Mouse (Mus musculus) kidney, adult 8-10 months (tissue): ENCODE measurements around the gene Bhlha9.
A peak's percentile ranks its signal among the peaks of the same experiment; 100 is the strongest.

ENCODE experiments used
- DNase-seq, 2 experiments: peaks; one replicate each; pipeline ENCODE4 v3.0.0; 2022

Bhlha9 gene

GRCm38 (mm10) chr11:76671871-76672475, at the start of gene Bhlha9:
Bhlha9 (plus strand) TSS chr11:76672470.
- DNase-seq: no peak

DNA sequence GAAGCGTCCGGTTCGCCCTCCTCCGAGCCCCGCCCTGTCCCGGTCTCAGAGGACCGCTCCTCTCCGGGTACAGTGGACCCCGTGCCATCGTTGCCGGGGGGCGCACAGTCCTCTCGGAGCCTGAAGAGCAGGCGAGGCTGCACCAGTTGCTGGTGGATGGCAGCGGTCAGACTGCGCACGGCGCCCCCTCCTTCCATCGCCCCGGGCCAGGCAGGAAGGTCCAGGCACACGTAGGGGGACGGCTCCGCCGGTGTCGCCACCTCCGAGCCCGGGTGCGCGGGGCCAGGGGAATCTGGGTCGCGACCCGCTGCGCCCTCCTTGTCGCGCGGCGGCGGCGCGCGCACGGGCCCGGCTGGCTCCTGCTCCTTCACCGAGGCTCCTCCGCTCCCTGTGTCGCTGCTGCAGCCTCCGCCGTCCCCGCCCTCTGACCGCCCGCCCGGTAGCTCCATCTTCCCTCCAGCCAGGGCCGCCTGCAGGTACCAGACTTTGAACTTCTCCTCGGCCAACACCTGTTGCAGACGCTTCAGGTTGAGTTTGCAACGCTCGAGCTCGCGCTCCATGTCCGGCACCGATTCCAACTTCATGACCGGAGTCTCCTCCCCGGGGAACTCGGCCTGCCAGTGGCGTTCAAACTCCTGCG, 49.6 kb upstream of the Bhlha9 start:
- DNase-seq: peak; percentile 20 to 23

DNA sequence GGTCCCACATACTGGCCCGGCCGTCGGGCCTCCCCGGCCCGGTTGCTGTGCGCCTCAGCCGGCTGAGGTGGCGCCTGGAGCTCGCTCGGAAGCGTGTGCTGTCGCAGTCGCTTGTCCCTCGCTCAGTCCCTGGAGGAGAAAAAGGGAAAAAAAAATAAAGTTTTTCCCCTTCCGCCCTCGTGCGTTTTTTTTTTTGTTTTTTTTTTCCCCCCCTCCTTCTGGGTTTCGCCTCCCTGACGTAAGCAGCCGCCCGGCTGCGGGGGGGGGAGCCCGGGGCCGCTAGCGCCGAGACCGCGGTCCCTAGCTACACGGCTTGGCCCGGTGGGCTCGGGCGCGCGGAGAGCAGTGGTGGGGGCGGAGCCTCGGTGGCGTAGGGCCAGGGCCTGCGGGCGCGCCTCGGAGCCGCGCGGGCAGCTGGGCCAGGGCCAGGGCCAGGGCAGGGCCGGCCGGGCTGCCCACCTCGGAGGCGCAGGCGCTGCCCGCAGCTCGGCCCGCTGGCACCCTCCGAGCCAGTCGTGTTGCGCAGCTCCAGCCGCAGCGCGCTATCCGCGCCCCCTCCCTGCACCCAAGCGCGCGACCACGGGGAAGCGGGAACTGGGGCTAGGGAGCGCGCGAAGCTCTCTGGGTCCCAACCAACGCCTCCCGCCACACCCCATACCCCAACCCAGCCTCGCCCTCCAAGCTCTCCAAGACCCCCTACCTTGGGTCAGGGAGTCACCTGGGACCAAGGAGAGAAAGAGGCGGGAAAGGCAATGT, 48.9 kb upstream of the Bhlha9 start:
- peak; percentile 46 to 47 for DNase-seq

- DNase-seq: no peak
Observed at GRCm38 (mm10) chr11:76624071-76624470, 48.2 kb upstream of the Bhlha9 start.

GRCm38 (mm10) chr11:76624881-76625280, 47.4 kb upstream of the Bhlha9 start:
- no peak for DNase-seq

- DNase-seq: no peak
Observed at GRCm38 (mm10) chr11:76628613-76629012, 43.7 kb upstream of the Bhlha9 start.

DNA sequence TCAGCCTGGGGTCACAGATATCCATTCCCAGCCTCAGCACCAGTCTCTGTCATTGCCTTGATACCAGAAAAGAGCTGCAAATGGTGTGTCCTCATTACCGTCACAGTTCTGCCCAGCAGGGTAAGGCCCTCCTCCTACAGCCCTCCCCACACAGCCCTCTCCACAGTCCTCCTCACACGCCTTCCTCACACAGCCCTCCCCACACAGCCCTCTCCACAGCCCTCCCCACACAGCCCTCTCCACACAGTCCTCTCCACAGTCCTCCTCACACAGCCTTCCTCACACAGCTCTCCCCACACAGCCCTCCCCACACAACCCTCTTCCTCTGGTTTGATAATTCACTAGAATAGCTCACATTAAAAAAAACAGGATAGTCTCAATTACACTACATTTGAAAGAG, 42.2 kb upstream of the Bhlha9 start:
- no peak for DNase-seq

DNA sequence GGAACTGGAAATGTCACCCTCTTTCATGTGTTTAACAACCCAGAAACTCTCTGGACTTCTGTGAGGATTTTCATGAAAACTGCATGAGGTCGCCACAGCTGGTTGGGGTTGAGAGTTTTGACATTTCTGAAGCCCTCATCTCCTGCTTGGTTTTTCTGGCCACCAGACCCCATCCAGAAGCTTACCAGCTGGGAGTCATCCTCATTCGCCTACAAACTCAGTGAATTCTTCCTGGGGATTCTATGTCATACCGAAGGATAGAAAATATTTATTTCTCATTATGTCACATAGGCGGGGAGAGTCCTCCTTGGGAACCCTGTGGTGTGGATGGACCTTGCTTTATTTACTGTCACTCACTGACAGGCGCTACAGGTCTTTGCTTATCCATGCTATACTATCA, 41.8 kb upstream of the Bhlha9 start:
- DNase-seq: no peak

DNA sequence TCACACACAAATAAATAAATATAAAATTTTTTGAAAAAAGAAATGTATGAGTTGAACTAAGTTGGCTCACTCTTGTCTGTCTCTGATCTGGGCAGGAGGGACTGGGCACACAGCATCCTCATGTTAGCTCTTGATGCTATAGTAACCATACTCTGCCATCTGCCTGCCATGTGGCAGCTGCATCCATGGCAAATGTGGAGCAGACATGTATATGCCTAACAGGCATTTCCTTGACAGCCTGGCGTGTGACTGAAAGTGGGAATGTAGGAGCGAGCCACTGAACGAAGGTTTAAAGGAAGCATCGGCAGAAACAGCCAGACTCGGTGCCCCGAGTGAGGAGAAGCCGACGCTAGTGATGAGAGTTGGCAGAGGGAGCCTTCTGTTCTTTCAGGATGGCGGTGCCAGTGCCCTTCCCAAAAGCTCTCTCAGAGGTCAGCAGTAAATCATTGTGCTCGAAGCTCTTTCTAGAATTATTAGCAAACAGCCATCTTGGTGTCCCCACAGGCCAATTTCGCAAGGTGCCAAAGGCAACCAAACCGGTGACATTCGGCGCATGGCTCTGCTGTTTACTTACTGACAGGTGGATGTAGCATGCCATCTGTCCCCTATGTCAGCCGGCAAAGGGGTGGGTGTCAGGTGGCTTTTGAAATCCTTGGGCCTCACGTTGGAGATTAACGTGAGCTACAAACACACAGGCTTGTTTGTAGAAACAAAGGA, 32.8 kb upstream of the Bhlha9 start:
- DNase-seq: no peak

GRCm38 (mm10) chr11:76640231-76640630, 32.0 kb upstream of the Bhlha9 start:
- DNase-seq: no peak

GRCm38 (mm10) chr11:76644257-76644656, 28.0 kb upstream of the Bhlha9 start:
- DNase-seq: no peak

DNA sequence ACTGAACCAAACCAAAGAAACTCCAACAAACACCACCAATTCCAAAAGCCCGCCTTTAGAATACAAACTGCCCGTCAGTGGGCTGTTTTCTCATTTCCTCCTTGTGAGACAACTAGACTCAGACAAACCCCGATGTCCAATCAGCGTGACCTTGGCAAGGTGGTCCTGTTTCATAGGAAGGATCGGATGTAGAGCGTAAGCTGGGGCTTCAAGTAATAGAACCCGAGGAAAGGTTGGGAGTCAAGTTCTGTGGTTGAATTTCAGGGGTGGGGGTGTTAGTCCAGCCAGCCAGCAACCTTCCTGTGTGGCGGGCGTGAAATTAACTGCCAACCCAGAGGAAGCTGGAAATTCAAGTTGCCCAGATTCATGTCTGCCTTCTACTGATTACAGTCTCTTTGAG, 27.2 kb upstream of the Bhlha9 start:
- no peak for DNase-seq

DNA sequence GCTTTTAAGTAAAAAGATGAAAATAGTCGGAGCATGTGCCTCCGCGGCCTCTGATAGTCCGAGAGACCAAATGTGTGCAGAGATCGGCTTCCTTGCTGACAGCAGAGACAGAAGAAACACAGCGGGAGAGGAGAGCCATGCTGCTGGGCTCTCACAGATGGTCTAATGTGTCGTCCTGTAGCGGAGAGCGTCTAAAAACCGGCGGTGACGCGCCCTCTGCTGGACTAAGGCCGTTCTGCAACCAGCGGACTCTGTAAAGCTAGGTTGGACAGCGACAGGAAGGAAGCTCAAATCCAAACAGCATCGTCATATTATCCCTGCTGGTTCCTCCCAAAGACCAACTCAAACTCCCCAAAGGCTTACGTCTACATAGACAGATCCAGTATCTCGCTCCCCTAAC, 26.3 kb upstream of the Bhlha9 start:
- peak; percentile 68 to 91 for DNase-seq

DNA sequence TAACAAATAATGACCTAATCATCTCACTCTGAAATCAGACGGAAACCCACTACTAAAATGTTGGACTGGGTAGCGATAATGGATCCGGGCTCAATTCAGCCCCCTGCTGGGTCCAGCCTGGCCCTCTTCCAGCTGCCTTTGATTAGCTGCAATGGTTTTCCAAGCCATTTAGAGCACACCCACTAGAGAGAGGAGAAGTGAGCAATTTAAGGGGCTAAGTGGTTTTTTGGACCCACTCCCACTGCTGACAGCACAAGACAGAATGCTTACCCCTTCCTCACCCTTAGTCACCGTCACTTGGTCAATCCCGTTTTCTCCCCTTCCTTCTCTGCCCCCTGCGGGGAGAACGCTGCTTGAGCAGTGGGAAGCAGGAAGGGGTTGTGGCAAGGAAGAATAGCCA, 25.2 kb upstream of the Bhlha9 start:
- DNase-seq: no peak

DNA sequence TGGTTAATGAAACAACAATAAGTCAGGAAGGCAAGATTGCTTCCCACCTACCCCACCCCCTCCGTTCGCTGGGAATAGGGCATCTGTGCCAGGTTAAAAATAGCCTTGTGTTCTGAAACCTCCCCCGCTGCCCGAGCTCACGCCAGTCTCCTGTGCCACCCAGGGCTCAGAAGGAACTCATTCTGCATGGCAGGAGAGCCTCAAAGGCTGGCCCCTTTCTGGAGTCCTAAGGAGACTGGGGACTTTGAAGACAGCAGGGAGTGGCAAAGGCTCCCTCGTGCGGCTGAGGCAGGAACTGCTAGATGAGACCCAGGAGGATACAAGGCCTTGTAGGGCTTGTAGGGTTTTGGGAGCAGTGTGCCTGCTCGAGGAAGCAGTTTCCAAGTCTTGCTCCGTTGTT, 24.8 kb upstream of the Bhlha9 start:
- DNase-seq: peak; percentile 53 to 80

- DNase-seq: no peak
Observed at GRCm38 (mm10) chr11:76650862-76651560, 21.3 kb upstream of the Bhlha9 start.

GRCm38 (mm10) chr11:76652838-76653334, 19.4 kb upstream of the Bhlha9 start:
- no peak for DNase-seq

DNA sequence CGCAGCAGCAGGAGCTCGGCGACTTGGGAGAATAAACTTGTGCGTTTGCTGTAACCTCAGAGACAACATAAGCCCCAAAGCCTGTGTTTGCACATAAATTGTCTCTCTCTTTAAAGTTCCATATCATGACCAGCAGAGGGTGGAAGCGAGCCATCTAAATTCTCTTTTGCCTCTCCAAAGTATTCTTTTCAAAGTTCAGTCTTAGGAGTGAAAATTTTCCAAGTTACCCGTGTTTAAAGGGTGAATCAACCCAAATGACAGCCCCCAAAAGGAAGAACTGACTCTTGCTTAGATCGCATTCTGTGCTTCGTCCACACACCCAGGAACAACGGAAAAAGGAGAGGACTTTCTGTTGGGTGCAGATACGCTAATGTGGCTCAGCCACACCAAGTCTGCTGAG, 17.2 kb upstream of the Bhlha9 start:
- peak; percentile 9 to 45 for DNase-seq

DNA sequence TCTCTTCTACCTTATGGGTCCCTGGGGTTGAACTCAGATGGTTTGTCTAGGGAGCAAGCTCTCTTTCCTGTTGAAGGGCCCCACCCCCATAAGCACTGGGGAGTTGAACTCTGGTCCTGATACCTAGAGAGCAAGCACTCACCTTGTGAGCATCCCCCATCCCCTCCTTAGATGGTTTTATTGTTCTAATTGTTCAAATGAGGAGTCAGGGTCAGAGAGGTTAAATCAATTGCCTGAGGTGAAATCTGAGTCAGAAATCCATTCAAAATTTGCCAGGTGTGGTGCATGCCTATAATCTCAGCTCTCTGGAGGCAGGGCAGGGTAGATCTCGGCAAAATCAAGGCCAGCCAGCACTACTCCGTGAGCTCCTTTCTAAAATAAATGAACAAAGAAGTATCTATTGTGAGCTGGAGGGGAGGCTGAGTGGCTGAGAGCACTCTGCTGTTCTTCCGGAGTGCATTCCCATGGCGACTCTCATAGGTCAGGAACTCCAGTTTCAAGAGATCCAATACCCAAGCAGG, 14.8 kb upstream of the Bhlha9 start:
- DNase-seq: no peak

DNA sequence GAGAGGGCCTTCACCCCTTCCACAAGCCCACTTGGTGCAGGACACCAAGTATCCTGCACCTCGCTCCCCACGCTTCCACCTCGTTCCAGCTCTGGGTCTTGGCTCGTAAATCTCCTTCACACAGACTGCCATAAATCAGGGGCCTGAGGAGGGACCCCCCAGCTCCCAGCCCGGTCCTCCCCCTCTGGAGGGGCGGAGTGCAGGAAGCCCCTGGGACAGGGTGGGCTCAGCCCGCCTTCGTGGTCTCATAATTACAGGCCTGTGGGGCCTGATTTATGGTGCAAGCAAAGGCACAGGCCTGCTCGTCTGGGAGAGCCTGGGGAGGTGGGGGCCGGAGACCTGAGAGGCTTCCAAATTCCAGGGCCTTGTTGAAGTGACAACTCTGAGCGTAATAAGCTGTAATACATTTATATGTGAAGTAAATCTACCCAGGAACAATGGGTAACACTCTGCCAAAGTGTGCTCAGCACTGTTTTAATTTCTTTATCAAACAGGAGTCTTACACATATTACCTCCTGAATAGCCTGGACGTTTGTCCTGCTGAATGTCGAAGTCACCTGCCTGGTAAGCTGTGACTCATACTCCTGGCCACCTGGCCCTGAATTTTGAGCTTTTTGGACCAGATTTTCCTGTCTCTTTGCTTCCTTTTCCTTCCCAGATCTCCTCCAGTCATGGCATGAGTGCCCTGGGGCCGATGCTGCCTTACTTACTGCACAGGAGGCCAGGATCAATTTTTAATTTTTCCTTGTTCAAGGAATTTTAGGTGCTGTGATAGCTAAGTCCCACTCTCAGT, 12.9 kb upstream of the Bhlha9 start:
- no peak for DNase-seq

GRCm38 (mm10) chr11:76661790-76662468, 10.3 kb upstream of the Bhlha9 start:
- DNase-seq: no peak
